Mouse (Mus musculus) stomach, postnatal 0 days (tissue): ENCODE results near the gene Barhl1.

Source experiments
- CTCF ChIP-seq: IDR thresholded peaks from 2 replicates; pipeline ENCODE4 v1.5.1; 2016; ENCODE audit warnings: antibody characterized with exemption, low read depth, mild to moderate bottlenecking, moderate library complexity
- EP300 ChIP-seq: optimal IDR thresholded peaks from 2 replicates; pipeline ENCODE3; 2016; ENCODE audit warnings: antibody characterized with exemption

DNA sequence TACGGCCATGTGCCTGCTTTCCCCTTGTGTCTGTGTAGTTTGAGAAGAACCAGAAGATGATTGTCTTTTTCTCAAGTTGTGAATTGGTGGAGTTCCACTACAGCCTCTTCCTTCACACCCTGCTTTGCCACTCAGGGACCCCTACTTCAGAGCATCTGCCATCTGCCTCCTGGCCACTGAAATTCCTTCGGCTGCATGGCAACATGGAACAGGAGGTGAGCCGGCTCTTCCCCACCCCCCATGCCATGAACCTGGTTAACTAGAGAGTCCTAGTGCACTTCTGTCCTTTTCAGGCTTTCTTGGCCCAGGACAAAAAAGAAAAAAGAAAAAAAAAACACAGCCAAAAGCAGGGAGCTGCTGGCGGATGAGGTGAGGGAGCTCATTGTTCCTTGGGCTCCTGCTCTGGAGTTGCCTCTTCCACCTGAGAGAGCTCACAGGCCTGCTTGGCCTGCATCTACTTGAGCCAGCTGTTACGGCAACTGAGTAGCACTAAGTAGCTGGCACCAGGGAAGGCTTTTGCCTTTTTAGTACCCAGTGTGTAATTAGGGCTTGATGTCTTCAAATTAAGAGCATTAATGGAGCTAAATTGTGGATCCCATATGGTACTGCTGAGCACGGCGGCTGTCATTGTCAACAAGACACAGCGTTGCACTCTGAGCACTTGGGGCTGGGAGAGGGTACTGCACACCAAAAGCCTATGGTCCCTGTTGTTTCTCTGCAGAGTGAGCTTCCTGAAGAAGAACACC is 55.6 kb downstream of the Barhl1 start:
- TF ChIP-seq CTCF (no peak), EP300 (no peak)
